Mouse (Mus musculus) gonadal fat pad, adult 2 months (tissue): ENCODE measurements around the gene Olfr620. TPM values are rescaled to one million over a fixed set of nuclear protein-coding genes. Genes with fewer than 3 reads are reported as not detected.

Experiments used
- DNase-seq: peaks from one replicate; pipeline ENCODE4 v3.0.0-alpha.2; 2012; ENCODE audit warnings: low read depth
- polyA plus RNA-seq: library from polyadenylated mRNA; depleted of rRNA; stranded (reverse); fragments of >200 nt; gene quantifications from 2 replicates; pipeline ENCODE4 v1.2.3, GENCODE M21; 2012; rRNA removed

The Olfr620 gene
- not detected in 2 replicates for polyA plus RNA-seq

GRCm38 (mm10) chr7:103612434-103612833, at the start of gene Olfr620:
Gene Olfr620 (minus strand): TSS chr7:103612534.
- DNase-seq, result no peak

DNA sequence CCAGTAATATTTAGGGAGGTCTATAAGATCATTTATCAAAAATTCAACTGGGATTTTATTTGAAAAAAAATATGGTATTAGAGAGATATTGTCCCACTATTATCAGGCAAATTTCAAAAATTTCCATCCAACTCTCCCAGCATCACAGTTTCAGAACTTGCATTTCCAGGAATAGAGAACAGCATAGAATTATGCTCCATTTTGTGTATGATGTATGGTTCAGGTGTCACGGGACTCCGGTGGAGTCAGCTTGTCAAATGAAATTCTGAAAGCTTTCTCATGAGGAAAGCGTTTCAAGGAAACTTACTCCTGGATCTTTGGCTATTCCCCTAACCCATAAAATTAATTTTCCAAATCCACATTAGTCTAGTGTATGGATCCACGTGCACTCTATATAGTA, 31.7 kb upstream of the Olfr620 start:
- no peak for DNase-seq

GRCm38 (mm10) chr7:103642602-103643001, 30.3 kb upstream of the Olfr620 start, which contains the start of gene Olfr622:
Gene Olfr622 (minus strand): TSS chr7:103642702.
- no peak for DNase-seq

DNA sequence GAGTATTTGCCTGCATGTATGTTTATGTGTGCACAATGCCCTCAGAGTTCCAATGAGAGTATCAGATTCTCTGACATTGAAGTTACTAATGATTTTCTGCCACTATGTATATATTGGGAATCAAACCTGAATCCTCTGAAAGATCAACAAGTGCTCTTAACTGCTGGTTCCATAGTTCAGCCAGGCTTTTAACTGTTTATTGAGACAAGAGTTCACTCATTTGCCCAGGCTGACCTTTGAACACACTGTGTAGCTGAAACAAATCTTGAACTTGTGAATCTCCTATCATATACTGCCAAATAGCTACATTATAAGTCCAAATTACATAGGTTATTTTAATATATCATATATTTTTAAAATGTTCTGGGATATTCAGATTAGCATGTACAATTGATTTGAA, 24.5 kb upstream of the Olfr620 start:
- DNase-seq, result no peak

DNA sequence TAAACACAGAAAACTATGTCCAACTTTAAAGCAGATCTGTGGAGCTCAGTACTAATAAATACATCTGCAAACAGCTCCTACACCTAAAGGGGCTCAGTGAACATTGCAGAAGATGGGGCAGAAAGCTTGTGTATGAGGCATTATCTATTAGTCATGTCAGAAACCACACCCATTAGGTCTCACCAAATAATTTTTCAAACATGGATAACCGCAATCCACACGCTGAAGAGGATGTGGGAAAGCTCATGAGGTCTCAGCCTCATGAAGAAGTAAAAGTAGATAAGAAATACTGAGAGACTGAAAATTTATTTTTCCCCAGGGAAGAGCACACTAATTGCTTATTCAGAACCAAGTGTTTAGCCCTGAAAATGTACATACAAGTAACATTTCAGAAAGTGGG, 4.9 kb downstream of the Olfr620 start:
- no peak for DNase-seq

GRCm38 (mm10) chr7:103600275-103600674, 12.1 kb downstream of the Olfr620 start, which contains the start of gene Olfr619:
Gene Olfr619 (plus strand): TSS chr7:103600575.
- DNase-seq, result no peak

DNA sequence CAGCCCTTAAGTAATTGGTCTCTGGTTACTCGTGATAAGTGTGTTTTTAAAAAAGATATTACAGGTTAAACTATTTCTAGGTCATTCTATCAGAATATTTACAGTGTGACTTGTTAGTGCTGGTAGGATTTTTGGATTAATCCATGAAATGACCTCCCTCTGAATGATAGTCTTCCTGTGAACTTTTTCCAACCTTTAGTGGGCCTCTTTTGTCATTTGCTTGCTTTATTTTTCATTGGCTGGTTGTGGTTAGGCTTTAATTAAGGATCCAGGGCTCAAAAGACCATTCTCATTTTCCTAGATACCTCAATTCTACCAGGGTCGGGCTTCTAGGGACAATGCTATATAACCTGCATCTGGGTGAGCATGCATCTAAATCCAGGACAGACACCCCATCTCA, 22.5 kb downstream of the Olfr620 start, which contains the start of gene Olfr618:
Olfr618 (plus strand) TSS at position 301 of the 400 bp plus-strand sequence.
- no peak for DNase-seq

GRCm38 (mm10) chr7:103572761-103573160, 39.6 kb downstream of the Olfr620 start, which contains the start of gene Olfr617:
Gene Olfr617 (plus strand): TSS chr7:103573061.
- no peak for DNase-seq

DNA sequence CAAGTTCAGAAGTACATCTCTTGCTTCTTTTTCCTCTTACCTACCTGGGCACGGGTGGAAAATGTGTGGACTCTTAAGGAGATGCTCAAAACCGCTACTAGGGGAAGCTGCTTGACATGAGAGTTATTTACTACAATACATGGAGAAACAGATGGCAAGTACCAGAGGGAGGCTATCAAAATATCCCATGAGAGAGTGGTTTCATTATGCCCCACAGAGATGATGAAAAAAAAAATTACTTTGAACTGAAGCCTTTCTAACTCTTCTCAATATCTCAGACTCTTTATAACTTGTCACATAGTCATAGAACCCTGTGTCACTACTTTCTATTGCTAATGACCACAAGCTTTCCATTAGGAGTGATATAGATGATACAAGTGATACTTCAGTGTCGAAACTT, 43.3 kb downstream of the Olfr620 start, which contains the start of gene Olfr616:
Olfr616 (minus strand) TSS at position 101 of the 400 bp plus-strand sequence.
- DNase-seq, result no peak

DNA sequence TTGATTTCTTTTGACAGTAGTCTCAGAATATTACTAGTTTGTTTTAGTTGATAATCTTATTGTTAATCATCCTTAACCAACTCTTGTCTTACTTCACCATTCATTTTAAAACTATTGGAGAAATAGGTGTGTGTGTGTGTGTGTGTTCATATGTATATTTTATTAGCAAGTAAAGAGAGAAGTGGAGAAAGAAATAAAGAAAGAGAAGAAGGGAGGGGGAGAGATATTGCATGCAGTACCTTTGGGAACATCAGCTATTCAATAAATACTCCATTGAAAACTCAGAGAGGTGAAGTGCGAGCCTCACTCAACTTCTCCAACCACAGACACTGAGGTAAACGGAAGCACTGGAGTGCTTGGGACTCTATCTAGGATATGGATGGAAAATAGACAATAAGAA, 56.6 kb downstream of the Olfr620 start, which contains the start of gene Olfr615:
Olfr615 (plus strand) TSS at position 301 of the 400 bp plus-strand sequence.
- DNase-seq, result no peak

Other genes with a start within 250 kb of the Olfr620 start
- gene Olfr601, start 249.9 kb downstream of the Olfr620 start, polyA plus RNA-seq, result not detected in 2 replicates
- gene Olfr603, start 226.4 kb downstream of the Olfr620 start, polyA plus RNA-seq, result not detected in 2 replicates
- gene Usp17lc, start 197.5 kb downstream of the Olfr620 start, polyA plus RNA-seq, result not detected in 2 replicates
- gene Olfr605, start 167.1 kb downstream of the Olfr620 start, polyA plus RNA-seq, result not detected in 2 replicates
- gene Olfr606, start 163.5 kb downstream of the Olfr620 start, polyA plus RNA-seq, result not detected in 2 replicates
- gene Olfr607, start 148.4 kb downstream of the Olfr620 start, polyA plus RNA-seq, result not detected in 2 replicates
- not detected in 2 replicates for gene Olfr608, start 142.7 kb downstream of the Olfr620 start, polyA plus RNA-seq
- not detected in 2 replicates for gene Olfr609, start 114.5 kb downstream of the Olfr620 start, polyA plus RNA-seq
- gene Olfr610, start 100.4 kb downstream of the Olfr620 start, polyA plus RNA-seq, result not detected in 2 replicates
- not detected in 2 replicates for gene Olfr611, start 91.7 kb downstream of the Olfr620 start, polyA plus RNA-seq
- gene Olfr612, start 69.8 kb downstream of the Olfr620 start, polyA plus RNA-seq, result not detected in 2 replicates
- gene Olfr613, start 64.5 kb downstream of the Olfr620 start, polyA plus RNA-seq, result not detected in 2 replicates
- gene Olfr615, start 56.5 kb downstream of the Olfr620 start, polyA plus RNA-seq, result not detected in 2 replicates
- not detected in 2 replicates for gene Olfr616, start 43.4 kb downstream of the Olfr620 start, polyA plus RNA-seq
- not detected in 2 replicates for gene Olfr617, start 39.5 kb downstream of the Olfr620 start, polyA plus RNA-seq
- gene Olfr618, start 22.4 kb downstream of the Olfr620 start, polyA plus RNA-seq, result not detected in 2 replicates
- not detected in 2 replicates for gene Olfr619, start 12.0 kb downstream of the Olfr620 start, polyA plus RNA-seq
- not detected in 2 replicates for gene Olfr622, start 30.2 kb upstream of the Olfr620 start, polyA plus RNA-seq
- gene Olfr623, start 51.2 kb upstream of the Olfr620 start, polyA plus RNA-seq, result not detected in 2 replicates
- not detected in 2 replicates for gene Olfr624, start 58.7 kb upstream of the Olfr620 start, polyA plus RNA-seq
- gene Olfr625-ps1, start 70.2 kb upstream of the Olfr620 start, polyA plus RNA-seq, result not detected in 2 replicates
- gene Olfr243, start 102.1 kb upstream of the Olfr620 start, polyA plus RNA-seq, result not detected in 2 replicates
- gene Olfr628, start 117.8 kb upstream of the Olfr620 start, polyA plus RNA-seq, result not detected in 2 replicates
- gene Olfr629, start 132.4 kb upstream of the Olfr620 start, polyA plus RNA-seq, result not detected in 2 replicates
- not detected in 2 replicates for gene Olfr630, start 144.8 kb upstream of the Olfr620 start, polyA plus RNA-seq
- not detected in 2 replicates for gene Olfr69, start 159.1 kb upstream of the Olfr620 start, polyA plus RNA-seq
- not detected in 2 replicates for gene Olfr68, start 167.2 kb upstream of the Olfr620 start, polyA plus RNA-seq
- not detected in 2 replicates for gene Olfr67, start 179.3 kb upstream of the Olfr620 start, polyA plus RNA-seq
- gene Hbb-bt, start 201.5 kb upstream of the Olfr620 start, polyA plus RNA-seq, result 189 and 481 TPM in 2 replicates
- 2,031 and 4,766 TPM in 2 replicates for gene Hbb-bs, start 215.6 kb upstream of the Olfr620 start, polyA plus RNA-seq
- not detected in 2 replicates for gene Hbb-bh2, start 228.0 kb upstream of the Olfr620 start, polyA plus RNA-seq
- not detected in 2 replicates for gene Hbb-bh1, start 230.6 kb upstream of the Olfr620 start, polyA plus RNA-seq
- not detected in 2 replicates for gene Hbb-y, start 240.7 kb upstream of the Olfr620 start, polyA plus RNA-seq